Comparison of ENCODE assay signal across 10 mouse cellular contexts in genomic region chr2:147968671-147969070, GRCm38 (mm10).
DNase-seq lines count a peak whose midpoint lies in the region; ATAC-seq and TF ChIP-seq lines count a peak whose summit lies in the region.
"Had no signal": no experiment of that assay in that cellular context is flagged by ENCODE, and none has a peak within 500 bp of the region (broad histone marks: within the 10 kb centered on the region; RNA-seq: fewer than 3 reads in every experiment).

No protein-coding gene starts in this region.

- H3K4me2 ChIP-seq in forebrain, embryonic 11.5 days (ENCODE audit: low read depth, low read length, severe bottlenecking) = peak overlapping the region; percentile 27; the same call in 1 of the 2 replicates
- H3K4me2 ChIP-seq in forebrain, embryonic 16.5 days (ENCODE audit: low read length) = no peak overlapping the region
- H3K4me2 ChIP-seq in liver, postnatal 0 days (ENCODE audit: low read depth, low read length) = 0 out of 2 replicates have a peak overlapping the region, but pooled peaks have one; percentile 32
- H3K4me2 ChIP-seq: hindbrain, embryonic 15.5 days had no signal

- H3K4me3 ChIP-seq in forebrain, embryonic 11.5 days (ENCODE audit: low read depth, low read length) = no peak overlapping the region
- H3K4me3 ChIP-seq in forebrain, embryonic 16.5 days (replicated peaks; ENCODE audit: low read length) = no peak overlapping the region
- H3K4me3 ChIP-seq in liver, postnatal 0 days (ENCODE audit: low read depth, low read length) = no peak overlapping the region
- H3K4me3 ChIP-seq in small intestine, adult 2 months (ENCODE audit: low read depth, low read length) = peak overlapping the region; percentile 25; the same call in 1 of the 2 replicates
- H3K4me3 ChIP-seq: hindbrain, embryonic 15.5 days had no signal

- intact Hi-C loops in gastrocnemius, postnatal 14 days (cut with DNase I; ENCODE audit: low total_unique reads) = no loop called here

- 7% methylated on average over 10 of the region's 10 CpGs for WGBS in forebrain, embryonic 11.5 days
- 12% methylated on average over 10 of the region's 10 CpGs for WGBS in forebrain, embryonic 16.5 days
- 47% methylated on average over 10 of the region's 10 CpGs for whole genome bisulfite sequencing in liver, postnatal 0 days (ENCODE audit: insufficient replicate concordance)
- WGBS in small intestine, adult 2 months = 16% methylated on average over 10 of the region's 10 CpGs

- no peak overlapping the region for H3K27ac ChIP-seq in forebrain, embryonic 11.5 days (ENCODE audit: low read depth, low read length)
- H3K27ac ChIP-seq in forebrain, embryonic 16.5 days (ENCODE audit: low read length) = no peak overlapping the region
- H3K27ac ChIP-seq in liver, postnatal 0 days (ENCODE audit: low read depth) = peak overlapping the region; percentile 69
- peak overlapping the region; percentile 41; the same call in 1 of the 2 replicates for H3K27ac ChIP-seq in small intestine, adult 2 months (ENCODE audit: insufficient read depth, low read depth, low read length)
- H3K27ac ChIP-seq: hindbrain, embryonic 15.5 days had no signal

- H3K27me3 ChIP-seq in forebrain, embryonic 11.5 days (ENCODE audit: control insufficient read depth, insufficient read depth, low read length) = no peaks in the 10 kb centered on the region
- no peaks in the 10 kb centered on the region for H3K27me3 ChIP-seq in forebrain, embryonic 16.5 days (replicated peaks; ENCODE audit: control insufficient read depth, insufficient read depth, low read length)
- H3K27me3 ChIP-seq in liver, postnatal 0 days (ENCODE audit: insufficient read depth, low read length) = no peaks in the 10 kb centered on the region
- H3K27me3 ChIP-seq in small intestine, adult 2 months (ENCODE audit: control insufficient read depth, insufficient read depth, low read length) = no peaks in the 10 kb centered on the region

- H3K9ac ChIP-seq in forebrain, embryonic 11.5 days (ENCODE audit: low read length) = no peak overlapping the region
- H3K9ac ChIP-seq in forebrain, embryonic 16.5 days (replicated peaks; ENCODE audit: low read depth, low read length) = no peak overlapping the region
- no peak overlapping the region for H3K9ac ChIP-seq in liver, postnatal 0 days (replicated peaks)
- H3K9ac ChIP-seq: hindbrain, embryonic 15.5 days had no signal

- no peak for DNase-seq in forebrain, embryonic 11.5 days (ENCODE audit: low spot score)
- peak; percentile 32 to 37 for DNase-seq in kidney, adult 8-10 months
- peak; percentile 57 for DNase-seq in liver, postnatal 0 days
- DNase-seq in layer of hippocampus, adult 9-10 months (ENCODE audit: low spot score) = no peak
- DNase-seq in gastrocnemius, postnatal 14 days = no peak
- DNase-seq: cerebellum, adult 8-10 months had no signal

- ATAC-seq in forebrain, embryonic 11.5 days (replicated peaks; ENCODE audit: low FRiP score) = peak; percentile 73
- ATAC-seq in forebrain, embryonic 16.5 days = no peak
- peak; percentile 94 for ATAC-seq in liver, postnatal 0 days
- no peak for ATAC-seq in CD4-positive, CD25-positive, alpha-beta regulatory T cell, adult 4 months

- no peaks in the 10 kb centered on the region for H3K36me3 ChIP-seq in forebrain, embryonic 11.5 days (ENCODE audit: control insufficient read depth, insufficient read depth, low read length)
- no peaks in the 10 kb centered on the region for H3K36me3 ChIP-seq in forebrain, embryonic 16.5 days (ENCODE audit: control insufficient read depth, insufficient read depth)
- no peaks in the 10 kb centered on the region for H3K36me3 ChIP-seq in liver, postnatal 0 days (replicated peaks; ENCODE audit: insufficient read depth, low read length)
- no peaks in the 10 kb centered on the region for H3K36me3 ChIP-seq in small intestine, adult 2 months (ENCODE audit: control insufficient read depth, insufficient read depth, low read length)
- H3K36me3 ChIP-seq: hindbrain, embryonic 15.5 days had no signal

- TF ChIP-seq POLR2A in small intestine, adult 2 months (IDR thresholded peaks at IDR 0.05; ENCODE audit: low read depth, low read length) = no peak

- peaks cover 3% of the 10 kb centered on the region; the same call in 1 of the 2 replicates for H3K4me1 ChIP-seq in forebrain, embryonic 11.5 days (replicated peaks; ENCODE audit: control insufficient read depth, insufficient read depth, low read length)
- peaks cover 6% of the 10 kb centered on the region; the same call in 1 of the 2 replicates for H3K4me1 ChIP-seq in forebrain, embryonic 16.5 days (replicated peaks; ENCODE audit: control insufficient read depth, insufficient read depth, low read length)
- peaks cover 8% of the 10 kb centered on the region for H3K4me1 ChIP-seq in liver, postnatal 0 days (ENCODE audit: insufficient read depth)
- peaks cover 3% of the 10 kb centered on the region; the same call in 1 of the 2 replicates for H3K4me1 ChIP-seq in small intestine, adult 2 months (ENCODE audit: control insufficient read depth, insufficient read depth, insufficient read length, low read length)
- H3K4me1 ChIP-seq: hindbrain, embryonic 15.5 days had no signal

- no peak for TF ChIP-seq CTCF in liver, postnatal 0 days (IDR thresholded peaks at IDR 0.05; ENCODE audit: low read depth)
- no peak for TF ChIP-seq CTCF in small intestine, adult 2 months (IDR thresholded peaks at IDR 0.05; ENCODE audit: extremely low read depth, insufficient read length, insufficient replicate concordance, low read depth, low read length)

- H3K9me3 ChIP-seq in forebrain, embryonic 11.5 days (ENCODE audit: control insufficient read depth, low read length) = no peaks in the 10 kb centered on the region
- H3K9me3 ChIP-seq in forebrain, embryonic 16.5 days (ENCODE audit: control insufficient read depth, low read length) = no peaks in the 10 kb centered on the region
- H3K9me3 ChIP-seq in liver, postnatal 0 days (ENCODE audit: low read length) = no peaks in the 10 kb centered on the region
- H3K9me3 ChIP-seq: hindbrain, embryonic 15.5 days had no signal

- TF ChIP-seq EP300 in liver, postnatal 0 days (IDR thresholded peaks at IDR 0.05; ENCODE audit: low read depth) = no peak

Comparison
In these comparisons a context has a peak if more than half of its experiments do, and no peak if none do; other contexts are left out.
1. ATAC-seq: peak in forebrain, embryonic 11.5 days (single experiment) and liver, postnatal 0 days (single experiment); none in forebrain, embryonic 16.5 days (single experiment) and CD4-positive, CD25-positive, alpha-beta regulatory T cell, adult 4 months (single experiment).
2. DNase-seq: peak in kidney, adult 8-10 months (2 of 2) and liver, postnatal 0 days (single experiment); none in forebrain, embryonic 11.5 days (single experiment), layer of hippocampus, adult 9-10 months (single experiment) and gastrocnemius, postnatal 14 days (single experiment).
3. H3K27ac ChIP-seq: peak in liver, postnatal 0 days (single experiment) and small intestine, adult 2 months (single experiment); none in forebrain, embryonic 11.5 days (single experiment) and forebrain, embryonic 16.5 days (single experiment).